Mouse (Mus musculus) c-Kit-positive CD71-negative TER-119-negative erythroid progenitor cells, embryonic 14.5 days (primary cell): Measurements from ENCODE around the gene Adm.
A peak's percentile ranks its signal among the peaks of the same experiment; 100 is the strongest.
"Not testable (repeated sequence)": the region's sequence is repeated elsewhere in the genome, so short reads cannot be mapped to it uniquely, and the experiment has no call there.

Experiments
- DNase-seq: peaks from one replicate; pipeline ENCODE4 v3.0.0-alpha.2; 2013; ENCODE audit warnings: low read depth

The Adm gene

GRCm38 (mm10) chr7:110628611-110629354 is 1.3 kb downstream of the Adm start:
- no peak for DNase-seq

GRCm38 (mm10) chr7:110629892-110630666 is 2.6 kb downstream of the Adm start:
- DNase-seq: peak; percentile 75

GRCm38 (mm10) chr7:110631136-110631888 is 3.9 kb downstream of the Adm start:
- no peak for DNase-seq

GRCm38 (mm10) chr7:110635929-110636328 is 8.5 kb downstream of the Adm start:
- DNase-seq: no peak

- DNase-seq: no peak
Measured at GRCm38 (mm10) chr7:110636559-110636958, 9.1 kb downstream of the Adm start.

GRCm38 (mm10) chr7:110638305-110639110 is 11.0 kb downstream of the Adm start:
- DNase-seq: no peak

GRCm38 (mm10) chr7:110639291-110639915 is 11.9 kb downstream of the Adm start:
- DNase-seq: no peak

GRCm38 (mm10) chr7:110639958-110640357 is 12.5 kb downstream of the Adm start:
- not testable (repeated sequence) for DNase-seq

- DNase-seq: peak; percentile 63
Measured at GRCm38 (mm10) chr7:110645311-110645710, 17.9 kb downstream of the Adm start.

- DNase-seq: no peak
Measured at GRCm38 (mm10) chr7:110645859-110646258, 18.4 kb downstream of the Adm start.

GRCm38 (mm10) chr7:110646611-110647407 is 19.3 kb downstream of the Adm start:
- DNase-seq: no peak

GRCm38 (mm10) chr7:110647559-110648454 is 20.3 kb downstream of the Adm start:
- DNase-seq: no peak

GRCm38 (mm10) chr7:110648455-110649085 is 21.1 kb downstream of the Adm start:
- DNase-seq: no peak

GRCm38 (mm10) chr7:110649133-110649987 is 21.9 kb downstream of the Adm start:
- DNase-seq: no peak

- DNase-seq: no peak
Measured at GRCm38 (mm10) chr7:110650491-110650890, 23.0 kb downstream of the Adm start.

- no peak for DNase-seq
Measured at GRCm38 (mm10) chr7:110651091-110651490, 23.6 kb downstream of the Adm start.

GRCm38 (mm10) chr7:110655230-110655629 is 27.8 kb downstream of the Adm start:
- DNase-seq: no peak

- DNase-seq: no peak
Measured at GRCm38 (mm10) chr7:110655966-110656365, 28.5 kb downstream of the Adm start.
